Mouse (Mus musculus) intestine, embryonic 15.5 days (tissue): ENCODE results near the gene Cog3. TPM values are rescaled to one million over a fixed set of nuclear protein-coding genes. Genes with fewer than 3 reads are reported as not detected.

Source experiments
- ATAC-seq: fragments of 200-750 bp; cut with Nextera tagmentation; 2 replicates; pipeline ENCODE4 v1.8.0; 2017; ENCODE audit warnings: moderate TSS enrichment, moderate library complexity
- H3K27ac ChIP-seq: fragments of 300-500 bp; sonication (generic); 2 replicates; pipeline ENCODE4 v1.5.1; 2015; ENCODE audit warnings: mild to moderate bottlenecking, inconsistent platforms
- H3K27me3 ChIP-seq: fragments of 300-500 bp; sonication (generic); replicated peaks from 2 replicates; pipeline ENCODE4 v1.6.1; 2015; ENCODE audit warnings: inconsistent platforms
- H3K36me3 ChIP-seq: fragments of 300-500 bp; sonication (generic); 2 replicates; pipeline ENCODE4 v1.6.1; 2015; ENCODE audit warnings: inconsistent platforms
- H3K4me1 ChIP-seq: fragments of 300-500 bp; sonication (generic); replicated peaks from 2 replicates; pipeline ENCODE4 v1.6.1; 2015; ENCODE audit warnings: inconsistent platforms
- H3K4me2 ChIP-seq: fragments of 300-500 bp; sonication (generic); replicated peaks from 2 replicates; pipeline ENCODE4 v1.6.1; 2015; ENCODE audit warnings: mild to moderate bottlenecking, inconsistent platforms
- H3K4me3 ChIP-seq: fragments of 300-500 bp; sonication (generic); replicated peaks from 2 replicates; pipeline ENCODE4 v1.5.1; 2015; ENCODE audit warnings: inconsistent platforms
- H3K9ac ChIP-seq: fragments of 300-500 bp; sonication (generic); 2 replicates; pipeline ENCODE4 v1.6.1; 2015; ENCODE audit warnings: inconsistent platforms
- H3K9me3 ChIP-seq: fragments of 300-500 bp; sonication (generic); 2 replicates; pipeline ENCODE4 v1.6.1; 2016; ENCODE audit warnings: inconsistent platforms
- WGBS: fragments of 180-500 bp; shearing (Covaris S2); methylation state at CpG from one replicate; pipeline ENCODE4 v1.1.7; 2015; 5-methylcytosine and 5-hydroxymethylcytosine counted together
- polyA plus RNA-seq: library from polyadenylated mRNA; unstranded; fragments of >200 nt; fragmentation: Nextera tagmentation; extraction: Ambion mirVana; gene quantifications from 2 replicates; pipeline ENCODE4 v1.2.1, GENCODE M21; 2015

Gene Cog3
- polyA plus RNA-seq, 1 experiment from 2014 or later = 18.0 TPM

DNA sequence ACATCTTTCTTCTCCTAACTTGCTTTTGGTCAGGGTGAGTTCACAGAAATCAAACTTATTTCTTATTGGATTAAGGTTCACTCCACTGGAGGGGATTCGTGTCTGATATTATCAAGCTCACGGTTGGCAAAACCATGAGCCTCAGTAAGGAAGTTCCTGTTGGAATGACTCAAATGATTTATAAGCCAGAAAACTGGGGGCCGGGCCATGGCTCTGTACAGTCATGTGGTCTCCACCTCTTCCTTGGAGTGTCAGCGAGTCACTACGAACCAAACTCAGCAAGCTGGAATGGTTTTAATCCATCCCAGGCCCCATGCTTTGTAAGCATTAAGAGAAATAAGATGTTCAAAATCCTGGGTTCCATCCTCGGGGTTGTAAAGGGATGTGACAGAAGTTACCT is 2.7 kb upstream of the Cog3 start:
- Histone ChIP-seq H3K4me3 (no peak overlapping the region), H3K27me3 (no peaks in the 10 kb centered on the region), H3K9ac (no peak overlapping the region), H3K9me3 (no peaks in the 10 kb centered on the region), H3K36me3 (no peaks in the 10 kb centered on the region), H3K4me2 (no peak overlapping the region), H3K4me1 (peaks cover 11% of the 10 kb centered on the region), H3K27ac (no peak overlapping the region)
- WGBS = 90% methylated on average over 6 of the region's 6 CpGs
- ATAC-seq = no peak

DNA sequence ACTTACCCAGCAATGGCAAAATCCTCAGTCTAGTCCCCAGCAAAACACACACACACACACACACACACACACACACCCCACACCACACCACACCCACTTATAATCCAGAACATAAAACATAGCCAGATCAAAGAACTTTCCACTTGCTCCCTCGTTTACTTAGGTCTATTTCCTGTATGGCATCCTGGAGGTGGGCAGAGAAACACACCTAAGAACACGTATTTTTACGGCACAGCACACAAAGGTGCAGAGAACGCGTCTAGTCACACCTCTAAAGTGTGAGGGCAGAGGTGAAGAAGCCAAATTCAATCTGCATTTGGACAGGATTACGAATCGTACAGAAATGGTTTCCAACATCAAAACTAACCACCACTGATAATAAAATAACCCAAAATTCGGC is 1.1 kb downstream of the Cog3 start:
- Histone ChIP-seq H3K9me3 (no peaks in the 10 kb centered on the region), H3K27ac (no peak overlapping the region), H3K9ac (peak overlapping the region; percentile 96), H3K4me3 (peak overlapping the region; percentile 89), H3K4me2 (peak overlapping the region; percentile 77), H3K27me3 (no peaks in the 10 kb centered on the region), H3K36me3 (no peaks in the 10 kb centered on the region), H3K4me1 (peaks cover 14% of the 10 kb centered on the region)
- ATAC-seq = no peak
- 41% methylated on average over 8 of the region's 8 CpGs for WGBS

DNA sequence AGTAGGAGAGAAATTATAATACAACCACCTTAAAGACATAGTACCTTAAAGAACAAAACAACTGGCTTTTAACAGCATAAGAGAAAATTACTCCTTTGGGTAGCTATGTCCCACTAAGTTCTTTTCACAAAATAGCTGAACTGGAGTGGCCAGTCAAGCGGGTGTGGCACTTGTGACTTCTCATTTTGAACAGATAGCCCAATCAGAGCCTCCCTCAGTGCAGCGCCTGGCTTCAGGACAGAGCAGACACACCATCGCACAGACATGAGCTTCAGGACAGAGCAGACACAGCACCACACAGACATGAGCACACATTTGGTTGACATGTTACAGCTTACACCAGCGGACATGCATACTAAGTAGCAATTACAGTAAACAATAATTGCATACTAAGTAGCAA is 3.3 kb downstream of the Cog3 start:
- Histone ChIP-seq H3K9ac (no peak overlapping the region), H3K4me3 (no peak overlapping the region), H3K36me3 (0 out of 2 replicates have a peak, but pooled peaks cover 3% of the 10 kb centered on the region), H3K4me1 (peaks cover 14% of the 10 kb centered on the region), H3K9me3 (no peaks in the 10 kb centered on the region), H3K27ac (no peak overlapping the region), H3K27me3 (no peaks in the 10 kb centered on the region), H3K4me2 (no peak overlapping the region)
- ATAC-seq = no peak
- WGBS = 90% methylated on average over 4 of the region's 4 CpGs

DNA sequence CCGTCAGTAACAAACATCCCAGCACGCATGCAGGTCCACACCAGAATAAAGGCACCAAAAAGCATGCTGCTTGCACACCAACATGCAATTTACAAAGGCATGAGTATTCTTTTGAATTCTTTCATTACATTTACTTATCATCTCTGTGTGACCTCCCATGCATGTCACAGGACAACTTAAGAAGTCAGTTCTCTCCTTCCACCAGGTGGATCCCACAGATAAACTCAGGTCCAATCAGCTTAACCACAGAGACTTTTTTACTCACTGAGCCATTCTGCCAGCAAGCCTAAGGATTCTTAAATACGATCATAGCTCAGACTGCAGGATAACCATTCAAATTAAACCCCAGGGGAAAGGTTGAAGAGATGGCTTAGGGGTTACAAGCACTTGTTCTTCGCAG is 5.2 kb downstream of the Cog3 start:
- WGBS = 93% methylated on average over 4 of the region's 4 CpGs
- no peaks in the 10 kb centered on the region for H3K9me3 ChIP-seq
- H3K27ac ChIP-seq = no peak overlapping the region
- H3K4me3 ChIP-seq = no peak overlapping the region
- no peaks in the 10 kb centered on the region for H3K27me3 ChIP-seq
- ATAC-seq = no peak
- H3K9ac ChIP-seq = no peak overlapping the region
- H3K36me3 ChIP-seq = 0 out of 2 replicates have a peak, but pooled peaks cover 8% of the 10 kb centered on the region
- no peak overlapping the region for H3K4me2 ChIP-seq
- peaks cover 14% of the 10 kb centered on the region for H3K4me1 ChIP-seq

DNA sequence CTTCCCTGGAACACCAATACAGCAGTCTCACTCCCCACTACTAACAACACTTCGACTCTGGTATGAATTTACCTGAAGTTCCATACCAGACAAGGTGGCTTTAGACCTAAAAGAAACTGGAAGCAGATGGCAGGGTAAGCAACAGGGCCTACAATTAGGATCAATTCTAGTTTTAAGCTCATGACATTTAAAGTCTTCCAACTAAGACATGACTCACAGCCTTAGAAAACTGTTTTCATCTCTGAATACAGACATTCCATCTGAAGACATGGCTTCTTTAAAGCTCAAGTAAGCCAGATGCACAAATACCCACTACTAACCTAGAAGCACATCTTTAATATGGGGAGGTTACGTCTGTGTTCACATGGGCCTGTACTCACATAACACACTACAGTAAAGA is 6.4 kb downstream of the Cog3 start:
- Histone ChIP-seq H3K4me2 (no peak overlapping the region), H3K36me3 (0 out of 2 replicates have a peak, but pooled peaks cover 8% of the 10 kb centered on the region), H3K9me3 (no peaks in the 10 kb centered on the region), H3K4me1 (peaks cover 9% of the 10 kb centered on the region), H3K9ac (no peak overlapping the region), H3K27ac (no peak overlapping the region), H3K4me3 (no peak overlapping the region), H3K27me3 (no peaks in the 10 kb centered on the region)
- WGBS = 90% methylated on average over 2 of the region's 2 CpGs
- no peak for ATAC-seq

DNA sequence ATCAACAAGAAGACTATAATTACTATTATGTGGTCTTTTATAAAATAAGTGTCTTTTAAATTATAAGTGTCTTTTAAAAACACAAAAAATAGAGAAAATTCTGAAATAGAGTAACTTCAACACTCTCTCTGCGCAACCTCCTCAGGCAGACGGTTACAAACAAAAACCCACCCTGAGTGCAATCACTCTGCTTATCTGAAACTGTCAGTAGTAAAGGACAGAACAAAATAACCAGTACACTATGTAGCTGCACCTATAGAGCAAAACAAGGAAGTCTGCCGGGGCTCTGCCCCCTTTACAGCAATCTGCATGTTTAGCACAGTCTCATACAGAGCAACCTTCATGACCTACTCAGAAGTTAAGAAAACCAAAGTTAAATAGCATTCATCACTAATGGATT is 12.4 kb downstream of the Cog3 start:
- Histone ChIP-seq H3K4me3 (no peak overlapping the region), H3K4me1 (no peaks in the 10 kb centered on the region), H3K27me3 (no peaks in the 10 kb centered on the region), H3K9me3 (no peaks in the 10 kb centered on the region), H3K36me3 (peaks cover 21% of the 10 kb centered on the region; the same call in 1 of the 2 replicates), H3K27ac (no peak overlapping the region), H3K9ac (no peak overlapping the region), H3K4me2 (no peak overlapping the region)
- 86% methylated on average over 3 of the region's 3 CpGs for WGBS
- no peak for ATAC-seq

DNA sequence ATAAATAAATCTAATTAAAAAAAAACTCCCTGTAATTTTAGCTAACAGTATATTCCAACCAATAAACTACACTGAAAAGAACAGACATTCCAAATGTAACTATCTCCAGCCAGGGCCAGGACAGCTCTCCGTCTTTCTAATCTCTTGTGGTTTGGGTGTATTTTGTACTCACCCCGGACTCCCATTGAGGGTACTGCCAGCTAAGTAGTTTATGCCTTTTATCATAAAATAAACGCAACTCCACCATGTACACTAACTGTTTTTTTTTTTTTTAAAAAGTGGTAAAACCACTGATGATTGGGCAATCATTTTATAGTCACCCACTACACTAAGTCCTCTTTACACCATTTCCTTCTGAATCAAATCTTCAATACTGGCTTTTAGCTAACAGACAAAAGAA is 18.7 kb downstream of the Cog3 start:
- H3K4me3 ChIP-seq = no peak overlapping the region
- no peak overlapping the region for H3K4me2 ChIP-seq
- no peaks in the 10 kb centered on the region for H3K27me3 ChIP-seq
- peaks cover 18% of the 10 kb centered on the region for H3K36me3 ChIP-seq
- H3K9me3 ChIP-seq = no peaks in the 10 kb centered on the region
- H3K9ac ChIP-seq = no peak overlapping the region
- no peak overlapping the region for H3K27ac ChIP-seq
- no peaks in the 10 kb centered on the region for H3K4me1 ChIP-seq
- WGBS = 80% methylated on average over 3 of the region's 3 CpGs
- no peak for ATAC-seq

DNA sequence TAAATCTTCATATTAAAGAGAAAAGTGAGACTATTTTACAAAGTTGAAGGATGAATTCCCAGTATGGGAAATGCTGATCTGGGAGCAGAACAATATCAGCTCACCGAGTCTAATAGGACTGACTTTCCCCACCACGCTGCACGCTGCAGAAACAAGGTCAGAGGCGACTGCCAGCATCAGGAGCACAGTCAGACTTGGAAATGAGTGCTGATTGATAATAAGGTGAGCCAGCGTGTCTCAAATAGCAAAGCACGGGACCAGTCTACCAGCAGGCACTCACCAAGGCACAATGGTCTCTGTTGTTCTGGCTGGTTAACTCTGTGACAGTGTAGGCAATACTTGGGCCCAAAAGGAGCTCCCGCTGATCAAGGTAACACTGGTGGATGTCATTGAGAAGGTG is 21.7 kb downstream of the Cog3 start:
- H3K4me3 ChIP-seq = no peak overlapping the region
- H3K27ac ChIP-seq = no peak overlapping the region
- ATAC-seq = no peak
- H3K27me3 ChIP-seq = no peaks in the 10 kb centered on the region
- no peak overlapping the region for H3K4me2 ChIP-seq
- peaks cover 15% of the 10 kb centered on the region for H3K36me3 ChIP-seq
- WGBS = 91% methylated on average over 7 of the region's 7 CpGs
- H3K9ac ChIP-seq = no peak overlapping the region
- H3K9me3 ChIP-seq = no peaks in the 10 kb centered on the region
- H3K4me1 ChIP-seq = no peaks in the 10 kb centered on the region

DNA sequence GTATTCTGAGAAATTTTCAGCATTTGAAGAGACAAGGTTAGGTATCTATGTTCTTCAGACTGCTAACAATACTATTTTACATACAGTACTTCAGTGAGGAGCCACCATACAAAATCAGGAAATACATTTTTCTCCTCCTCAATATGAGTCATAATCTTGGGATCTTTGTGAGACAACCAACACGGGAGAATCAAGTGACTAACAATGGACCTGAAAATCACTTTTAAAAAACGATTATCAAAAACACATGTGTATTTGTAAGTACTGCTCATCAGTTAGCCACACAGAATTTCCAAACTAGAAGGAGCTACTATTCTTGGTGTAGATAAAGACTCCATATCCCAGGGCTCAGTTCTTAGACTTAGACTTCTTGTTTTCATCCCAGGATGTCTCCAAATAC is 23.0 kb downstream of the Cog3 start:
- no peak overlapping the region for H3K27ac ChIP-seq
- no peaks in the 10 kb centered on the region for H3K4me1 ChIP-seq
- no peak for ATAC-seq
- H3K9me3 ChIP-seq = no peaks in the 10 kb centered on the region
- H3K4me3 ChIP-seq = no peak overlapping the region
- WGBS = 82% methylated on average over 2 of the region's 2 CpGs
- no peaks in the 10 kb centered on the region for H3K27me3 ChIP-seq
- H3K9ac ChIP-seq = no peak overlapping the region
- no peak overlapping the region for H3K4me2 ChIP-seq
- peaks cover 13% of the 10 kb centered on the region for H3K36me3 ChIP-seq

DNA sequence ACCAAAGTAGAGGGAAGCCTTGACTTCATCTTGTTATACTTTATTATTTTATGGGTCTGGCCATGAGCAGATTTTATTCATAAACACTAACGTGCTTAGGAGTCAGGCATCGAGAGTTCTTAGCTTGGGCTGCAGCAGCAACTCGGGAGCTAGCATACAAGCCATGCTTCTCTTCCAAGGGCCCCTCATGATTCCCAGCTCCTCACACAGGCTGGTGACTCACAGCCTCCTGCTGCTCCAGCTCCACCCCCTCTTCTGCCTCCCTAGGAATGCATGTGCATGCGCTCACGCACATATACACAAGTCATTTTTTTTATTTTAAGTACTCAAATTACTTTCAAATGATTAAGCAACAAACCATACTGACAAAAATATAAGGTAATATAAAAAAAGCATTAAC is 26.2 kb downstream of the Cog3 start:
- Histone ChIP-seq H3K36me3 (peaks cover 13% of the 10 kb centered on the region), H3K4me2 (no peak overlapping the region), H3K27ac (no peak overlapping the region), H3K27me3 (no peaks in the 10 kb centered on the region), H3K9ac (no peak overlapping the region), H3K4me1 (no peaks in the 10 kb centered on the region), H3K4me3 (no peak overlapping the region), H3K9me3 (no peaks in the 10 kb centered on the region)
- WGBS = 86% methylated on average over 5 of the region's 5 CpGs
- ATAC-seq = no peak

DNA sequence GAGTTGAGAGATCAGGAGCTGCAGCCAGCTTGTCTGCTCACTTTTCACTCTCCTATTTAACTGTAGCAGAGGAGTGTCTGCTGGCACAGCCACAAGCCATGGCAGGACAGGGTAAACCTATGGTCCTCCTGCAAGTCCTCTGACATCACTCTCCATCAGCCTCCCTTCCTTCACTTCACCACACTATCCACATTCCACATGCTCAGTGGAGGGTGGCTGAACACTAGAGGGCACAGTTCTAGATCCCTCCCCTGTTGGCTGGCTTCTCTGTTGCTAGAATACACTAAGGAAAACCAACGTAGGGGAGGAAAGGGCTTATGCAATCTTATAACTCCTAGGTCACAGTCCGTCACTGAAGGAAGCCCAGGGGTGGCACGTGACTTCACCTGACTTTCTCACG is 27.3 kb downstream of the Cog3 start:
- Histone ChIP-seq H3K36me3 (peaks cover 9% of the 10 kb centered on the region; the same call in 1 of the 2 replicates), H3K4me3 (no peak overlapping the region), H3K9me3 (no peaks in the 10 kb centered on the region), H3K27me3 (no peaks in the 10 kb centered on the region), H3K4me1 (no peaks in the 10 kb centered on the region), H3K27ac (no peak overlapping the region), H3K4me2 (no peak overlapping the region), H3K9ac (no peak overlapping the region)
- ATAC-seq = no peak
- WGBS = 71% methylated on average over 4 of the region's 4 CpGs

DNA sequence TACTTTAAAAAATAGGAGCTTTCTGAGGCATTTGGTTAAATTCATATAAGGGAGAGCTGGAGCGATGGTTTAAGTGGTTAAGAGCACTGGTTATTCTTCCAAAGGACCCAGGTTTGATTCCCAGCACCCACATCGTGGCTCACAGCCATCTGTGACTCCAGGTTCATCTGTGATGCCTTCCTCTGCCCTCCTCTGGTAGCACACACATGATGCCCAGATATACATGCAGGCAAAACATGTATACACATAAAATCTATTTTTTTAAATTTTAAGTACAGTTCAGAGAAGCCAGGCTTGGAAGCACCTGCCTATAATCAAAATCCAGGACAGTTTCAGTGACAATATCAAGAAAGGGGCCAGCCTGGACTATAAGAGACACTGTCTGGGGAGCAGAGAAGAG is 31.5 kb downstream of the Cog3 start:
- 96% methylated on average over 2 of the region's 2 CpGs for whole genome bisulfite sequencing
- Histone ChIP-seq H3K4me2 (no peak overlapping the region), H3K27me3 (no peaks in the 10 kb centered on the region), H3K4me3 (no peak overlapping the region), H3K36me3 (peaks cover 10% of the 10 kb centered on the region), H3K9me3 (no peaks in the 10 kb centered on the region), H3K4me1 (no peaks in the 10 kb centered on the region), H3K9ac (no peak overlapping the region), H3K27ac (no peak overlapping the region)
- no peak for ATAC-seq

DNA sequence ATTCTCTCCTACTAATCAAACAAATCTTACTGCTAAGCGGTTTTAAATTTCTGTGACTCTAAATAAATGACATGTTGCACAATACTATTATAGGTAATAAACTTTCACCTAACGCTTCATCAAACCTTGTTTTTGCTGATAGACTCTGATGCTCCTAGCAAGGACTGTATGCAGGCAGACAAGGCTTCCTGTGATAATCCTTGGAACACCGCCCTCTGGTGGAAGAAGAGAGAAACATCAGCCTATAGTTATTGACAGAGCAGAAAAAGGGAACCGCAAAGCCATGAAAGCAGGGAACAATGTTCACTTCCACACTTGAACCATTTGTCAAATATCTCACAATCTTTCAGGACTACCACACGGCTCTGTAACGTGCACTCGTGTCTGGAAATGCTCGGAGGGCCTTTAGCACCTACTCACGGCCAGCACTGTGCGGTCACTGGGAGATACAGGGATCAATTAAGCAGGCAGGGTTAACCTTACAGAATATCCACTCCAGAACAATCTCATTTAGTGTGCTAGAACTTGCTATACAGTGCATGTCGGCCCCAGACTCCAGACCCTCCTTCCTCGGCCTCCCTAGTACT is 32.2 kb downstream of the Cog3 start:
- Histone ChIP-seq H3K36me3 (peaks cover 13% of the 10 kb centered on the region), H3K27me3 (no peaks in the 10 kb centered on the region), H3K4me2 (no peak overlapping the region), H3K4me1 (no peaks in the 10 kb centered on the region), H3K27ac (no peak overlapping the region), H3K4me3 (no peak overlapping the region), H3K9me3 (no peaks in the 10 kb centered on the region), H3K9ac (no peak overlapping the region)
- 60% methylated on average over 12 of the region's 12 CpGs for WGBS
- peak; percentile 65; the same call in 1 of the 2 replicates for ATAC-seq
